Comparison of ENCODE assay signal across 15 mouse cellular contexts in genomic region chr19:5830776-5831175, GRCm38 (mm10).
"Had no signal": no experiment of that assay in that cellular context is flagged by ENCODE, and none has a peak within 500 bp of the region (broad histone marks: within the 10 kb centered on the region; RNA-seq: fewer than 3 reads in every experiment).

No protein-coding gene starts in this region.

- DNase-seq: kidney, postnatal 10 days; lung, adult 2 months; lung, postnatal 36 days; retina, postnatal 1 day; right cerebral cortex, postnatal 4 days; spleen, adult 18-20 months; thymus, adult 18-20 months; thymus, postnatal 14 days had no signal

- H3K27ac ChIP-seq: left cerebral cortex, adult 2 months; limb, embryonic 15.5 days; liver, embryonic 14.5 days; midbrain, embryonic 15.5 days; neural tube, embryonic 13.5 days had no signal

- H3K4me2 ChIP-seq: limb, embryonic 15.5 days; midbrain, embryonic 11.5 days; midbrain, embryonic 15.5 days; neural tube, embryonic 13.5 days had no signal

- H3K36me3 ChIP-seq: midbrain, embryonic 15.5 days; neural tube, embryonic 13.5 days had no signal

- H3K9ac ChIP-seq: limb, embryonic 15.5 days; liver, embryonic 14.5 days; midbrain, embryonic 15.5 days; neural tube, embryonic 13.5 days had no signal

- H3K4me3 ChIP-seq: left cerebral cortex, adult 2 months; limb, embryonic 15.5 days; midbrain, embryonic 15.5 days; neural tube, embryonic 13.5 days had no signal

- H3K27me3 ChIP-seq: limb, embryonic 15.5 days; midbrain, embryonic 15.5 days; neural tube, embryonic 13.5 days had no signal

- H3K9me3 ChIP-seq: limb, embryonic 15.5 days; midbrain, embryonic 15.5 days; neural tube, embryonic 13.5 days had no signal

- H3K4me1 ChIP-seq: midbrain, embryonic 15.5 days; neural tube, embryonic 13.5 days had no signal

- ATAC-seq: lung, postnatal 0 days; midbrain, embryonic 15.5 days had no signal
